Mouse (Mus musculus) midbrain, embryonic 10.5 days (tissue): ENCODE results near the gene Lrrk2. TPM values are rescaled to one million over a fixed set of nuclear protein-coding genes. Genes with fewer than 3 reads are reported as not detected.

Source experiments
- DNase-seq: peaks from one replicate; pipeline ENCODE4 v3.0.0-alpha.2; 2017; ENCODE audit warnings: low spot score
- H3K27ac ChIP-seq: fragments of 300-500 bp; sonication (generic); replicated peaks from 2 replicates; pipeline ENCODE4 v1.5.1; 2016; ENCODE audit warnings: mild to moderate bottlenecking
- H3K27me3 ChIP-seq: fragments of 300-500 bp; sonication (generic); 2 replicates; pipeline ENCODE4 v1.6.1; 2016; ENCODE audit warnings: low read depth, mild to moderate bottlenecking; ENCODE audit not compliant: poor library complexity, severe bottlenecking
- H3K36me3 ChIP-seq: fragments of 300-500 bp; sonication (generic); 2 replicates; pipeline ENCODE4 v1.6.1; 2016; ENCODE audit warnings: mild to moderate bottlenecking, moderate library complexity
- H3K4me1 ChIP-seq: fragments of 300-500 bp; sonication (generic); 2 replicates; pipeline ENCODE4 v1.6.1; 2016
- H3K4me3 ChIP-seq: fragments of 300-500 bp; sonication (generic); 2 replicates; pipeline ENCODE4 v1.5.1; 2016; ENCODE audit warnings: mild to moderate bottlenecking, moderate library complexity
- H3K9me3 ChIP-seq: fragments of 300-500 bp; sonication (generic); replicated peaks from 2 replicates; pipeline ENCODE4 v1.6.1; 2016; ENCODE audit warnings: mild to moderate bottlenecking
- whole genome bisulfite sequencing: fragments of 180-500 bp; shearing (Covaris S2); methylation state at CpG from one replicate; pipeline ENCODE4 v1.1.7; 2016; 5-methylcytosine and 5-hydroxymethylcytosine counted together
- polyA plus RNA-seq: library from polyadenylated mRNA; unstranded; fragments of >200 nt; fragmentation: Nextera tagmentation; extraction: Ambion mirVana; gene quantifications from 2 replicates; pipeline ENCODE4 v1.2.1, GENCODE M21; 2016

Lrrk2 gene
- polyA plus RNA-seq, 1 experiment from 2014 or later: 2.1 TPM

GRCm38 (mm10) chr15:91660277-91661078 lies 12.5 kb upstream of the Lrrk2 start:
- no peaks in the 10 kb centered on the region for H3K9me3 ChIP-seq
- H3K36me3 ChIP-seq: no peaks in the 10 kb centered on the region
- no peaks in the 10 kb centered on the region for H3K4me1 ChIP-seq
- 90% methylated on average over 6 of the region's 6 CpGs for WGBS
- no peak for DNase-seq
- no peak overlapping the region for H3K27ac ChIP-seq
- no peak overlapping the region for H3K4me3 ChIP-seq
- no peaks in the 10 kb centered on the region for H3K27me3 ChIP-seq

DNA sequence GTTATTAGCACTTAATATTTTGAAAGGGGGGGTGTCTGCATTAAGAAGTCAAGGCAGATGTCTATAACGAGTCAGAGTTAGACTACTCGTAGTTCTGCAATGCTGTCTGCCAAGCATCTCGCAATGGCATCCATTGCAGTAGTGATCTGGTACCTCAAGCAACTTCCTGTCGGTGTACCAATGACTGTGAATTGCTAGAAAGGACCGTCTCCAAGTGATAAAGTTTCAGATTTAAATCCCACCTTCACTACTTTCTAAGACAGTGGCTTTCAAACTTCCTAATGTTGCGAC lies 12.0 kb upstream of the Lrrk2 start:
- H3K36me3 ChIP-seq: no peaks in the 10 kb centered on the region
- no peak overlapping the region for H3K4me3 ChIP-seq
- DNase-seq: no peak
- no peak overlapping the region for H3K27ac ChIP-seq
- WGBS: 90% methylated on average over 6 of the region's 6 CpGs
- no peaks in the 10 kb centered on the region for H3K27me3 ChIP-seq
- H3K4me1 ChIP-seq: no peaks in the 10 kb centered on the region
- H3K9me3 ChIP-seq: no peaks in the 10 kb centered on the region

DNA sequence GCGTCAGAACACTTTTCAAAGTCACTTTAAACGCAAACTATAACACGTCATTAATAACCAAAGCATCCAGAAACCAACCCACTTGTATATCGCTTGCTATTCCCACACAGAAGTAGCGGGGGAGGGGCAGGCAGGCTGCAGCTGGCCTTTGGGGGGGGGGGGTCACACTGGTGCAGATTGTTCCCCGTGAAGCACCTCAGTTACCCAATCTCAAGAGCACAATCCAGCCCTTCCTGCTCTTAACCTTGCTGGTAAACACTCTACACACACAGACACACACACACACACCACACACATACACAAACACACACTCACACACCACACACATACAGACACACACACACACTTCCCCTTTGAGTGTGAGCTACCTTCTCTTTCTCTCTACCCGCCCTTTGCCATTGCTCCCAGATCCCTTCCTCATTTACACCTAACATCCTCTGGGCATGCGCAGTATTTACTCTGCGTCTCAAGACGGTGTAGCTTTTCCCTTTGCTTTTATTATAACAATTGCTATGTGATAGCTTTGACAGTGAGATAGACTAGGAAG lies 8.3 kb upstream of the Lrrk2 start:
- Histone ChIP-seq H3K27ac (no peak overlapping the region), H3K4me1 (no peaks in the 10 kb centered on the region), H3K36me3 (no peaks in the 10 kb centered on the region), H3K4me3 (no peak overlapping the region), H3K9me3 (no peaks in the 10 kb centered on the region), H3K27me3 (no peaks in the 10 kb centered on the region)
- 85% methylated on average over 10 of the region's 10 CpGs for WGBS
- DNase-seq: no peak

- H3K4me1 ChIP-seq: no peaks in the 10 kb centered on the region
- no peaks in the 10 kb centered on the region for H3K9me3 ChIP-seq
Observed at GRCm38 (mm10) chr15:91665530-91665929, 7.4 kb upstream of the Lrrk2 start.

GRCm38 (mm10) chr15:91671216-91671615 lies 1.8 kb upstream of the Lrrk2 start:
- no peaks in the 10 kb centered on the region for H3K36me3 ChIP-seq
- WGBS: 94% methylated on average over 2 of the region's 2 CpGs
- H3K27me3 ChIP-seq: peaks cover 12% of the 10 kb centered on the region; the same call in 1 of the 2 replicates
- H3K4me3 ChIP-seq: no peak overlapping the region
- H3K9me3 ChIP-seq: no peaks in the 10 kb centered on the region
- no peak overlapping the region for H3K27ac ChIP-seq
- H3K4me1 ChIP-seq: peaks cover 17% of the 10 kb centered on the region
- DNase-seq: no peak

More at GRCm38 (mm10) chr15:91665530-91665929, 7.4 kb upstream of the Lrrk2 start:
- no peak overlapping the region for H3K27ac ChIP-seq
- DNase-seq: no peak
- 91% methylated on average over 6 of the region's 6 CpGs for WGBS
- H3K27me3 ChIP-seq: no peaks in the 10 kb centered on the region
- H3K36me3 ChIP-seq: no peaks in the 10 kb centered on the region
- no peak overlapping the region for H3K4me3 ChIP-seq

DNA sequence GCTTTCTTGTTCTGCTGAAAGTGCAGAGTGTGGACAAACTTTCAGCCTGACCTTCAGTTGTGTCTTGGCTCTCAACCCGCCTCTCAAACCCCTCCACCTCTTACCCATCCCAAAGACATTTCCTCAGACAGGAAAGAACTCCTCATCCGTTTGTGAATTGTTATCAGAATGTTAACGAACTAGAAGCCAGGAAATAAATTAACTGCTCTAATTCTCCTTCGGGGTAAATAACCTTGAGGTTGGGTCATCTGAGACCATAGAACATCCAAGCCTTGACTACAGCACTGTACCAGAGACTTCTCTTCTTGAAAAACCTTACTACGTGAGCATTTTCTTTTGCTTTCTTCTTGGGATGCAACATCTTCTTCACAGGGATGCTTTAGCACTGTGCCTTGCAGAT lies 988 bp upstream of the Lrrk2 start:
- WGBS: 77% methylated on average over 5 of the region's 5 CpGs
- Histone ChIP-seq H3K36me3 (no peaks in the 10 kb centered on the region), H3K27me3 (peaks cover 12% of the 10 kb centered on the region; the same call in 1 of the 2 replicates), H3K4me3 (no peak overlapping the region), H3K27ac (no peak overlapping the region), H3K9me3 (no peaks in the 10 kb centered on the region), H3K4me1 (peaks cover 17% of the 10 kb centered on the region)
- DNase-seq: no peak

DNA sequence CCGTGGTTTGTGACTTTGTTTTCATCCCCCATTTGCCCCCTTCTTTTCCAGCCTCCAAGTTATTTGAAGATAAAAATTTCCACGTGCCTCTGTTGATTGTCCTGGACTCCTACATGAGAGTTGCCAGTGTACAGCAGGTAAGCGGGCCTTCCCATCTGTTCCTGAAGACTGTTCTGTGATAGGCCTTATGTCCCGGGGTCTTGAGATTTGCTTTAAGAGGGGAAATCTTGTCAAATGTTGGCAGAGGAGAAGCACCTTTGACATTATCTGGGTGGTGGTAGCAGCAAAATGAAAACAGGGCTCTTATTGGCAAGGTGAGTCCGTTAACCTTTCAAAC lies 562 bp downstream of the Lrrk2 start:
- no peak for DNase-seq
- peaks cover 17% of the 10 kb centered on the region for H3K4me1 ChIP-seq
- no peaks in the 10 kb centered on the region for H3K36me3 ChIP-seq
- peaks cover 12% of the 10 kb centered on the region; the same call in 1 of the 2 replicates for H3K27me3 ChIP-seq
- peak overlapping the region; percentile 58 for H3K4me3 ChIP-seq
- no peaks in the 10 kb centered on the region for H3K9me3 ChIP-seq
- peak overlapping the region; percentile 84; the same call in 1 of the 2 replicates for H3K27ac ChIP-seq
- WGBS: 49% methylated on average over 5 of the region's 5 CpGs

GRCm38 (mm10) chr15:91680116-91680515 lies 7.1 kb downstream of the Lrrk2 start:
- Histone ChIP-seq H3K9me3 (no peaks in the 10 kb centered on the region), H3K4me3 (no peak overlapping the region), H3K4me1 (no peaks in the 10 kb centered on the region), H3K36me3 (no peaks in the 10 kb centered on the region), H3K27me3 (no peaks in the 10 kb centered on the region; the same call in 1 of the 2 replicates), H3K27ac (no peak overlapping the region)
- 78% methylated on average over 2 of the region's 2 CpGs for WGBS
- DNase-seq: no peak

DNA sequence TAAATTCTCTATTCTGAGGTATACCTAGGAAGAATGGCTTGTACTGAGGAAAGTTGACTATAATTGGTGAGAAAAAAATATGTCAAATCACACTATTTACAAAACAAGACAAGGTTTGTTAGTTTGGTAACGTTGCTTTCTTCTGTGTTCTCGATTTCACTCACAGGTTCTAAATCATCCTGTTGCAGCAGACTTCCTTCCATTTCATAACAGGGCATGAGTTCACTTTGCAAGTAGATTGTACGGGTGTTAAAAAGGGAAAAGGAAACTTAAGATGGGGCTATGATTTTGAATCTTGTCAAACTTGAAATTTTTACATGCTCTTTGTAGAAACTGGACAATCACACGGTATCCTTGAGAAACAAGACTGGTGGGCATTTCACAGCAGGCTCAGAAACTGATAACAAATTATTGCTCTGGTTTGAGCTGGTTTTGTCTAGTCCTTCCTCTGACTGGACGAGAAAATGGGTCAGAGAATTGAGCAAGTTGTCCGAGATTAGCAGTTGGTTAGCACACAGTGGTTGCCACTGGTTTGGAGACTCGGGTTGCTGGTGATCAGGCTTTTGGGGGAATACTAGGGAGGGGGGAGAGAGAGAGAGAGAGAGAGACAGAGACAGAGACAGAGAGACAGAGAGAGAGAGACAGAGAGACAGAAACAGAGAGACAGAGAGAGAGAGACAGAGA lies 13.0 kb downstream of the Lrrk2 start:
- no peaks in the 10 kb centered on the region for H3K4me1 ChIP-seq
- no peaks in the 10 kb centered on the region for H3K9me3 ChIP-seq
- 85% methylated on average over 7 of the region's 7 CpGs for WGBS
- H3K27ac ChIP-seq: no peak overlapping the region
- no peaks in the 10 kb centered on the region for H3K27me3 ChIP-seq
- no peak for DNase-seq
- no peak overlapping the region for H3K4me3 ChIP-seq
- no peaks in the 10 kb centered on the region for H3K36me3 ChIP-seq

DNA sequence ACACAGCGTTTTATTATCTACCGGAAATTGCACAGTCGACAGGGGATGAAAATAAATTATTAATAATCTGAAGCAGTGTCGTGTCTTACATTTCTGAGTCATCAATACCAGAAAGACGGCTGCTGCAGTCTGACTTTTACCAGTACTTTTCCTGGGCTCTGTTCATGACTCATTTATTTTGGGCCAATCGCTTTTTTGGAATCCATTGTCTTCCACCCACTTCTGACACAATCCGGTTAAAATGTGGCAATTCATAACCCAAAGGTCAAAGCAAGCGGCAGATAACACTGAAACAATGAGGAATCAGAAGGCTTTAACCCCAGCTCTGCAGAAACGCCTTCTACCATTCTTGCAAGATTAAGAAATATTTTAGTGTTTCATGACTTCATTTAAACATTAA lies 17.7 kb downstream of the Lrrk2 start:
- H3K4me3 ChIP-seq: no peak overlapping the region
- WGBS: 92% methylated on average over 9 of the region's 9 CpGs
- no peak overlapping the region for H3K27ac ChIP-seq
- no peaks in the 10 kb centered on the region for H3K4me1 ChIP-seq
- no peaks in the 10 kb centered on the region for H3K27me3 ChIP-seq
- no peak for DNase-seq
- no peaks in the 10 kb centered on the region for H3K36me3 ChIP-seq
- H3K9me3 ChIP-seq: no peaks in the 10 kb centered on the region

DNA sequence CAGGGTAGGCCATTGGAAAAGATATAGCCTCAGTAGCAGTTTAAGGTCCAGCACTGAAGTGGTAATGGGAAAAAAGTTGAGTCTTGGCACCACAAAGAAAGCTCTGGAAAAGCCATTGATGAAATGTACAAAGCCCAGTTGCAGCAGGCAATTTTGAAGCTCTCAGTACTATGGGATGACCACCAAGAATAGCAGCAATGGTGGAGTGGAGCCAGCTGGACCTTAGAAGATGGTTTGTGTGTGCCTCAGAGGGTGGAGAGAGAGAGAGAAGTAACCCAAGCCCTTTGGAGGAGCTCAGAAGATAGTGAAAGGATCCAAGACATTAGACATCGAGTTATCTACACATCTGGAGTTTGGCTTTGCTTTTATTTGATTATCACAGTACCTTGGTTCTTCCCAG lies 20.1 kb downstream of the Lrrk2 start:
- DNase-seq: no peak
- no peaks in the 10 kb centered on the region for H3K9me3 ChIP-seq
- H3K4me1 ChIP-seq: no peaks in the 10 kb centered on the region
- no peak overlapping the region for H3K4me3 ChIP-seq
- H3K27me3 ChIP-seq: no peaks in the 10 kb centered on the region
- WGBS: 75% methylated on average over 1 of the region's 1 CpGs
- H3K27ac ChIP-seq: no peak overlapping the region
- H3K36me3 ChIP-seq: no peaks in the 10 kb centered on the region

- 93% methylated on average over 2 of the region's 2 CpGs for WGBS
- Histone ChIP-seq H3K27ac (no peak overlapping the region), H3K36me3 (no peaks in the 10 kb centered on the region), H3K4me1 (no peaks in the 10 kb centered on the region), H3K4me3 (no peak overlapping the region), H3K27me3 (no peaks in the 10 kb centered on the region), H3K9me3 (no peaks in the 10 kb centered on the region)
- DNase-seq: no peak
Observed at GRCm38 (mm10) chr15:91693856-91694255, 20.9 kb downstream of the Lrrk2 start.

GRCm38 (mm10) chr15:91700841-91701240 lies 27.9 kb downstream of the Lrrk2 start:
- Histone ChIP-seq H3K4me1 (peaks cover 6% of the 10 kb centered on the region), H3K27me3 (no peaks in the 10 kb centered on the region), H3K36me3 (no peaks in the 10 kb centered on the region), H3K27ac (no peak overlapping the region), H3K9me3 (no peaks in the 10 kb centered on the region), H3K4me3 (no peak overlapping the region)
- no peak for DNase-seq
- 78% methylated on average over 1 of the region's 1 CpGs for WGBS
